Comparison of ENCODE assay signal across 13 mouse cellular contexts in the genomic region with DNA sequence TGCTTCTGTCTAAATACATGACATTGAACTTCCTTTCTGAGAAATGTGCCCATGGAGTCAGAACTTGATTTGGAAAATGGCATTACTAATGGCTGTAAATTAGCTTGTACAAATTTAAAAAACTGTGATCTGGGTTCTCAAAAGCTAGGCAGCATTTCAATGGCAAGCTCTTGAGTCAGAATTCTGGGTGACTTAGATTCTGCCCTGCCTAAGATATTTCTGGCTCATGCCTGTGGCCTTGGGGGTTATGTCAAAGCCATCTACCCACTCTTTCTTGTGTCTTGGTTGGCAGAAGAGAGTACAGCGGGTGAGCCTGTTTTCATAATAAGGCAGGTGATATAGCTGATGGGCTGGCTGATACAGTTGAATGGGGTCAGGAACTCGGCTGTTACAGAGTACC.
"Had no signal": no experiment of that assay in that cellular context is flagged by ENCODE, and none has a peak within 500 bp of the region (broad histone marks: within the 10 kb centered on the region; RNA-seq: fewer than 3 reads in every experiment).

No protein-coding gene starts in this region.

- DNase-seq: lung, adult 18-20 months; lung, embryonic 14.5 days; lung, postnatal 10 days; lung, postnatal 4 days; midbrain, embryonic 14.5 days; retina, postnatal 1 day; right cerebral cortex, adult 18-20 months; right cerebral cortex, postnatal 25 days; right cerebral cortex, postnatal 4 days; spleen, adult 18-20 months; thymus, adult 18-20 months; thymus, postnatal 14 days; thymus, postnatal 36 days had no signal
